Mouse (Mus musculus): Measurements from ENCODE around the gene Tuba1b. TPM values are rescaled to one million over a fixed set of nuclear protein-coding genes. Genes with fewer than 3 reads are reported as not detected.
"Not testable (repeated sequence)": the region's sequence is repeated elsewhere in the genome, so short reads cannot be mapped to it uniquely, and the experiment has no call there.

Tuba1b gene
- polyA plus RNA-seq, 1 experiment from 2014 or later, result 1,411 TPM

DNA sequence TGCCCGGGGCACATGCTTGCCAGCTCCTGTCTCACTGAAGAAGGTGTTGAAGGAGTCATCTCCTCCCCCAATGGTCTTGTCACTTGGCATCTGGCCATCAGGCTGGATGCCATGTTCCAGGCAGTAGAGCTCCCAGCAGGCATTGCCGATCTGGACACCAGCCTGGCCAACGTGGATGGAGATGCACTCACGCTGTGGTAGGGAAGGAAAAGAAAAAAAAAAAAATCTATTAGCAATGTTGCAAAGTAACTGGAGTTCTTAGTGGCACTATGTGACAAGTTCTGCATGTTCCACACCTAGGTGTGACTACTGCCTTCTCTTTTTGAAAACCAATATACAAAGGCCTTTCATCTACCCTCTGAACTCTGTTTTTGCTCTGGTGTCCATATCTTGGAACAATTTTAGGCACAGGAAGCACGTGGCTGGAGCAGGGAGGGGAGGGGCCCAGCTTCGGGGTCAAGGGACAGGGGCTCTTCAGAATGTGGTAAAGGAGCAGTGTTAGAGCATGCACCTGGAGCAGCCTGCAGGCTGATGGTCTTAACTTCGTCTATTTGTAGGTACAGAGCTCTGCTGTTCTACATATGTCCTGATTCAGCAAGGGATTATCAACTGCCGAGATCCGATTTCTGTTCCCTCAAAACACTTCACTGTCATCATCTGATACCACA, 1.2 kb downstream of the Tuba1b start:
- not testable (repeated sequence) for H3K9me3 ChIP-seq; H3K36me3 ChIP-seq; H3K27me3 ChIP-seq; ATAC-seq (ENCODE audit: low FRiP score, low read depth)
- Histone ChIP-seq H3K4me1 (replicated peaks) (peaks cover 36% of the 10 kb centered on the region), H3K27ac (replicated peaks) (peak overlapping the region; percentile 99), H3K9ac (peak overlapping the region; percentile 91), H3K4me2 (peak overlapping the region; percentile 96), H3K4me3 (peak overlapping the region; percentile 81)
- WGBS, result 11% methylated on average over 8 of the region's 9 CpGs

DNA sequence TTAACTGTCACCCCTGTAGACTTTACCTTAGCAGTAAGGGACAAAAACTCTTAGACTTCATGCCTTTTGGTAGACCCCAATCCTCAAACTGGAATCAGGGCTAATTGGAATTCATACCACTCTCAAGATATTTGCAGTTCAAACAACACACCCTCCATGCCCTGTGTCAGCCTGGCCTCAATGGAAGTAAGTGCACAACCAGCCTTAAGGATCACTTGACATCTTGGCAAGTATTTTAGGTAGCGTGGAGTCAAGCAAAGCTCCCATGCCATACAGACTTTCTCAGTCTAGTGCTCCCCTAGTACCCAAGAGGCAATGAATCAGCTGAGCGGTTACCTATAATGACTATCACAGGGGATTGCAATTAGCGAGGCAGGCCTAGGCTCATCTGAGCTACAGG, 3.4 kb downstream of the Tuba1b start:
- H3K9me3 ChIP-seq, result no peaks in the 10 kb centered on the region
- H3K4me3 ChIP-seq, result 0 out of 2 replicates have a peak overlapping the region, but pooled peaks have one; percentile 1
- no peak overlapping the region for H3K9ac ChIP-seq
- H3K4me2 ChIP-seq, result 0 out of 2 replicates have a peak overlapping the region, but pooled peaks have one; percentile 7
- ATAC-seq (ENCODE audit: low FRiP score, low read depth), result no peak
- peaks cover 36% of the 10 kb centered on the region for H3K4me1 ChIP-seq (replicated peaks)
- 77% methylated on average over 3 of the region's 3 CpGs for WGBS
- H3K36me3 ChIP-seq, result 0 out of 2 replicates have a peak, but pooled peaks cover 5% of the 10 kb centered on the region
- H3K27me3 ChIP-seq, result no peaks in the 10 kb centered on the region
- no peak overlapping the region for H3K27ac ChIP-seq (replicated peaks)

DNA sequence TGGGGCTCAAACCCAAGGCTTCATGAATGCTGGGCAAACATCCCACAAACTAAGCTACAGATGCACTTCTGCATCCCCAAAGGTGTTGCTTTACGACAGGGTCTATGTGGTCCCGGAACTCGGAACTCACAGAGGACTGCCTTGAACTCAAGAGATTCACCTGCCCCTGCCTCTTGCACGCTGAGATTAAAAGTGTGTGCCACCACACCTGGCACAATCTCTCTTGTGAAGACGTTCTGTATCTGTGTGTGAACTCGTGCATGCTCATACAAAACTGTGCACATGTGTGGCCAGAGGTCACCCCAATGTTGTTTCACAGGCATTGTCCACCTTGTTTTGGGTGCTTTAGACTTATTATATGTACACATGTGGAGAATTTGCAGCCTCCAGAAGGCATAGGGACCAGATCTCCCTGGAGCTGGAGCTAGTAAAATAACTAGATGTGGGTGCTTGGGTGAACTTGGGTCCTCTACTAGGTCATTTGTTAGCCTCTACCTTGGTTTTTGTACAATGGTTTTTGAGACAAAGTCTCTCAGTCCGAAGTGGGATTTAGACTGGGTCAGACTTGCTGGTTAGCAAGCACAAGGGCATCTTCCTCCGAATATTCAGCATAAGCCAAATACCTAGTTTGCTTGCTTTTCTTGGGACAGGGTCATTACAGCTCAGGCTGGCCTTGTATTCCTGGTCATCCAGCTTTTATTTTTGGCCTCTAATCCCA, 4.2 kb downstream of the Tuba1b start:
- Histone ChIP-seq H3K36me3 (0 out of 2 replicates have a peak, but pooled peaks cover 5% of the 10 kb centered on the region), H3K27ac (replicated peaks) (no peak overlapping the region), H3K9me3 (no peaks in the 10 kb centered on the region), H3K4me3 (no peak overlapping the region), H3K4me1 (replicated peaks) (peaks cover 28% of the 10 kb centered on the region), H3K9ac (no peak overlapping the region), H3K4me2 (no peak overlapping the region), H3K27me3 (no peaks in the 10 kb centered on the region)
- ATAC-seq (ENCODE audit: low FRiP score, low read depth), result no peak
- WGBS, result 53% methylated on average over 8 of the region's 8 CpGs

DNA sequence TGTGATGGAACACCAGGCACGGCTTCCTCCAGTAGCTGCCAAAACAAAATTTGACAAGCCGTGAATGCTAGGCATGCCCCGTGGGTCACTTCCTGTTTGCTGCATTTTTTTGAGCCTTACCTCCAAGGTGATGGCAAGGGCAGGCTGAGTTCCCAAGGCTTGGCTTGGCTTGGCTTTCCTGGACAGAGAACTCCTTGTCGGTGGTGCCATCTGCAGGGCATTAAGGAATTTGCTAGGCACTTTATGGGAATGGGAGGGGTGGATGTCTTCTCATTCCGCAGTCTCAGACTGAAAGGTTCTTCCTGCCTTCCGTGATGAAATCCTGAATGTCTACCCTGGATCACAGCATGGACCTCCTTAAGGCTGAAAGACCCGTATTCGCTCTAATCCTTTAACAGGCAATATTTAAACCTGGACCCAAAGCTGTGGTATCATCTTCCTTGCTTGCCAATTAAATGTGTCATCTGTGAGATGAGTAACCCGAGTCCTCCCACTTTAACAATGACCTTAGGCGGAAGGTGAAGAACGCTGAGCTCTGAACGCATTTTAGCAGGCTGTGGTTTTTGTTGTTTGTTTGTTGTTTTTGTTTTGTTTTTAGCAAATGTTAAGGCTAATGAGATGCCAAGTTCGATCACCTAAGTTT, 5.6 kb downstream of the Tuba1b start:
- ATAC-seq (ENCODE audit: low FRiP score, low read depth), result no peak
- Histone ChIP-seq H3K27me3 (no peaks in the 10 kb centered on the region), H3K4me3 (no peak overlapping the region), H3K9me3 (no peaks in the 10 kb centered on the region), H3K4me1 (replicated peaks) (peaks cover 23% of the 10 kb centered on the region), H3K9ac (0 out of 2 replicates have a peak overlapping the region, but pooled peaks have one; percentile 16), H3K36me3 (0 out of 2 replicates have a peak, but pooled peaks cover 5% of the 10 kb centered on the region), H3K27ac (replicated peaks) (no peak overlapping the region; the same call in 1 of the 2 replicates), H3K4me2 (0 out of 2 replicates have a peak overlapping the region, but pooled peaks have one; percentile 8)
- 17% methylated on average over 13 of the region's 13 CpGs for WGBS

DNA sequence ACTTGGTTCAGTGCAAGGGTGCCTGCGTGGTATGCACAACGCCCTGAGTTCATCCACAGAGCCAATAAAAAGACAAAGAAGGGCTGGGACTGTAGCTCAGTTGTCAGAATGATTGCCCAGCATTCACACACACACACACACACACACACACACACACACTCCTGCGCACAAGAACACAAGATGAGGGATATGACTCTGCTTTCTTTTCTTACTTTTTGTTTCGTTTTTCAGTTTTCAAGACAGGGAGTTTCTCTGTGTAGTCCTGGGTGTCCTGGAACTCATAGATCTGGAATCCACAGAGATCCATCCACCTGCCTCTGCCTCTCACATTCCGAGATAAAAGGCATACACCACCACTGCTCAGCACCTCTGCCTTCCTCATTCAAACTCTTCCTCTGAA, 6.8 kb downstream of the Tuba1b start:
- Histone ChIP-seq H3K4me2 (no peak overlapping the region), H3K9ac (no peak overlapping the region), H3K27me3 (no peaks in the 10 kb centered on the region), H3K4me3 (no peak overlapping the region), H3K36me3 (0 out of 2 replicates have a peak, but pooled peaks cover 5% of the 10 kb centered on the region), H3K4me1 (replicated peaks) (peaks cover 18% of the 10 kb centered on the region), H3K27ac (replicated peaks) (no peak overlapping the region), H3K9me3 (no peaks in the 10 kb centered on the region)
- ATAC-seq (ENCODE audit: low FRiP score, low read depth), result no peak
- 83% methylated on average over 5 of the region's 5 CpGs for WGBS

DNA sequence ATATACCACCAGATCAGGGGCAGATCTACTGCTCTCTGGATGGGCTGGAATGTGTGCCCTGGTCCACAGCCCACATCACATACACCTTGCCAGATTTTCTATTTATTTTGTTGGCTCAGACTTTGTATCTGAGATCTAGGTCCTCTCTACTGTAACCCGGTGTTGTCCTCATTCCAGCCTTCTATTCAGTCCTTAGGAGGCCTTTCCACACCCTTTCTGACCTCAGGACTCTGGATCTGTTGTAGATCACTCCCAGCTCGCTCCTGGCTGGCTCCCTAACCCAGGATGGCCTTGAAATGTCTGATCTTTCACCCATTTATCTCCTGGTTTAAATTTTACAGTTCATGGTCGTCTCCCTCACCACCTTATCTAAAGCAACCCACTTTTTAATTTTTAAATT, 9.7 kb downstream of the Tuba1b start:
- Histone ChIP-seq H3K4me3 (no peak overlapping the region), H3K27ac (replicated peaks) (no peak overlapping the region), H3K9me3 (no peaks in the 10 kb centered on the region), H3K9ac (no peak overlapping the region), H3K27me3 (no peaks in the 10 kb centered on the region), H3K4me1 (replicated peaks) (peaks cover 6% of the 10 kb centered on the region), H3K4me2 (no peak overlapping the region), H3K36me3 (no peaks in the 10 kb centered on the region)
- ATAC-seq (ENCODE audit: low FRiP score, low read depth), result no peak
- 80% methylated on average over 3 of the region's 3 CpGs for WGBS

DNA sequence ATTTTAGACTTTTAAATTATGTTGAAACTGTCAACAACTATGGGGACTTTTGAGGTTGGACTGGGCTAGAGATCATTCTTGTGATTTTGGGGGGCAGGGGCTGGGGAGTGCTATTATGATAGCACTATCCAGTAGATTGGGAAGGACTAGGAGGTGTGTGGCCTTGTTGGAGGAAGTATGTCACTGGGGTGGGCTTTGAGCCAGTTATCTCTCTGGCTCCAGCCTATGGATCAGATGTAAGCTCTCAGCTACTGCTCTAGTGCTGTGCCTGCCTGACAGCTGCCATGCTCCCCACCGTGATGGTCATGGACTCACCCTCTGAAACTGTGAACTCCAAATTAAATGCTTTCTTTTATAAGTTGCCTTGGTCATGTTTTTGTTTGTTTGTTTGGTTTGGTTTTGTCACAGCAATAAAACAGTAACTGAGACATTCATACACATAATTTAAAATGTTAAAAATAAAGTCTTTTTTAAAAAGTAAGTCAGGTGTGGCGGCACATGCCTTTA, 11.3 kb downstream of the Tuba1b start:
- WGBS, result 86% methylated on average over 2 of the region's 2 CpGs
- H3K27me3 ChIP-seq, result no peaks in the 10 kb centered on the region
- no peak overlapping the region for H3K9ac ChIP-seq
- H3K4me3 ChIP-seq, result no peak overlapping the region
- H3K27ac ChIP-seq (replicated peaks), result no peak overlapping the region
- H3K36me3 ChIP-seq, result no peaks in the 10 kb centered on the region
- H3K4me2 ChIP-seq, result no peak overlapping the region
- no peak for ATAC-seq (ENCODE audit: low FRiP score, low read depth)
- no peaks in the 10 kb centered on the region for H3K9me3 ChIP-seq
- H3K4me1 ChIP-seq (replicated peaks), result peaks cover 9% of the 10 kb centered on the region

DNA sequence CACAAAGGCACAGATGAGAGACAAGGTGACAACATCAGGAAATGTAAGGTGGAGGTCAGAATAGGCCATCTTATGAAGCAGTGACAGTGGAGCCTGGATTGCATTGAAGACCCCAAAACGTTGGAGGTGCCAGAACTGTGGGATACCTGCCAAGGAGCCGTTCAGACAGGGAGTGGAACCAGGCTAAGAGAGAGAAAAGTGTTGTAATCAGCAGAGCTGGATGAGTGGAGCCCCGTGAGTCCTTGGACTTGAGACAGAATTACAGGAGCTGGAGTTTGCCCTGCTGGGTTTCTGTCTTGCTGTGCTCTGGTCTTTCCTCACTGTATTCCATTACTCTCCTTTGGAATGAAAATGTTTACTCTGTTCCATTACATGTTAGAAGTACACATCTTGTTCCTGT, 11.8 kb downstream of the Tuba1b start:
- Histone ChIP-seq H3K9me3 (no peaks in the 10 kb centered on the region), H3K4me2 (no peak overlapping the region), H3K27me3 (no peaks in the 10 kb centered on the region), H3K4me3 (no peak overlapping the region), H3K36me3 (no peaks in the 10 kb centered on the region), H3K27ac (replicated peaks) (no peak overlapping the region), H3K9ac (no peak overlapping the region), H3K4me1 (replicated peaks) (peaks cover 9% of the 10 kb centered on the region)
- no peak for ATAC-seq (ENCODE audit: low FRiP score, low read depth)
- 61% methylated on average over 3 of the region's 3 CpGs for WGBS

DNA sequence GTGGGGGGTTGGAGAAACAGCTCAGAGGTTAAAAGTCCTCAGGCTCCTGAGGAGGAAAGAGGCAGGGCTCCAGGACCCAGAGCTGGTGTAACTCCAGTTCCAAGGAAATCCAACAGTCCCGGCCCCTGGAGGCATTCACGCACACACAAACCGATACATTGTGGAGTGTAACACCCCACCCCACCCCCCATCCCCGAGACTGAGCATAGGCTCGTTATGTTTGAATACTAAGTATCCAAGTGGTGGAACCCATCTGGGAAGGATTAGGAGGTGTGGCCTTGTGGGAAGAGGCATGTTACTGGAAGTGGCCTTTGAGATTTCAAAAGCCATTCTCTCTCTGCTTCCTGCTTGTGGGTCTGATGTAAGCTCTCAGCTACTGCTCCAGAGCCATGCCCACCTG, 12.9 kb downstream of the Tuba1b start:
- Histone ChIP-seq H3K9ac (no peak overlapping the region), H3K4me2 (no peak overlapping the region), H3K4me3 (no peak overlapping the region), H3K27ac (replicated peaks) (no peak overlapping the region), H3K9me3 (no peaks in the 10 kb centered on the region), H3K36me3 (no peaks in the 10 kb centered on the region), H3K27me3 (no peaks in the 10 kb centered on the region), H3K4me1 (replicated peaks) (peaks cover 16% of the 10 kb centered on the region)
- ATAC-seq (ENCODE audit: low FRiP score, low read depth), result no peak
- WGBS, result 87% methylated on average over 5 of the region's 5 CpGs

DNA sequence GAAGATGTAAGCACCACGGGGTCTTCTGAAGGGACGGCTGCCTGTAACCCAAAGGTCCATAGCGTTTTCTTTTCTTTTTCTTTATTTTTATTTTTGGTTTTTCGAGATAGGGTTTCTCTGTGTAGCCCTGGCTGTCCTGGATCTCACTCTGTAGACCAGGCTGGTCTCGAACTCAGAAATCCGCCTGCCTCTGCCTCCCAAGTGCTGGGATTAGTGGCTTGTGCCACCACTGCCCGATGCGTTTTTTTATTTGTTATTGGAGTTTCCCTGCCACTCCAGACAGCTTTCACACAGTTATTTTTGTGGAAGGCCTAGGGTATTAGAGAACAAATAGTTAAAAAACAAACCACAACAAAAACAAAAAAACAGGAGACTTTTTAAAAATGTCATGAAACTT, 15.9 kb downstream of the Tuba1b start:
- Histone ChIP-seq H3K9ac (peak overlapping the region; percentile 35; the same call in 1 of the 2 replicates), H3K4me2 (peak overlapping the region; percentile 88), H3K27ac (replicated peaks) (peak overlapping the region; percentile 97), H3K4me3 (peak overlapping the region; percentile 98), H3K4me1 (replicated peaks) (peaks cover 34% of the 10 kb centered on the region)
- H3K36me3 ChIP-seq; ATAC-seq (ENCODE audit: low FRiP score, low read depth); H3K9me3 ChIP-seq; H3K27me3 ChIP-seq: not testable (repeated sequence)
- 24% methylated on average over 8 of the region's 8 CpGs for WGBS

DNA sequence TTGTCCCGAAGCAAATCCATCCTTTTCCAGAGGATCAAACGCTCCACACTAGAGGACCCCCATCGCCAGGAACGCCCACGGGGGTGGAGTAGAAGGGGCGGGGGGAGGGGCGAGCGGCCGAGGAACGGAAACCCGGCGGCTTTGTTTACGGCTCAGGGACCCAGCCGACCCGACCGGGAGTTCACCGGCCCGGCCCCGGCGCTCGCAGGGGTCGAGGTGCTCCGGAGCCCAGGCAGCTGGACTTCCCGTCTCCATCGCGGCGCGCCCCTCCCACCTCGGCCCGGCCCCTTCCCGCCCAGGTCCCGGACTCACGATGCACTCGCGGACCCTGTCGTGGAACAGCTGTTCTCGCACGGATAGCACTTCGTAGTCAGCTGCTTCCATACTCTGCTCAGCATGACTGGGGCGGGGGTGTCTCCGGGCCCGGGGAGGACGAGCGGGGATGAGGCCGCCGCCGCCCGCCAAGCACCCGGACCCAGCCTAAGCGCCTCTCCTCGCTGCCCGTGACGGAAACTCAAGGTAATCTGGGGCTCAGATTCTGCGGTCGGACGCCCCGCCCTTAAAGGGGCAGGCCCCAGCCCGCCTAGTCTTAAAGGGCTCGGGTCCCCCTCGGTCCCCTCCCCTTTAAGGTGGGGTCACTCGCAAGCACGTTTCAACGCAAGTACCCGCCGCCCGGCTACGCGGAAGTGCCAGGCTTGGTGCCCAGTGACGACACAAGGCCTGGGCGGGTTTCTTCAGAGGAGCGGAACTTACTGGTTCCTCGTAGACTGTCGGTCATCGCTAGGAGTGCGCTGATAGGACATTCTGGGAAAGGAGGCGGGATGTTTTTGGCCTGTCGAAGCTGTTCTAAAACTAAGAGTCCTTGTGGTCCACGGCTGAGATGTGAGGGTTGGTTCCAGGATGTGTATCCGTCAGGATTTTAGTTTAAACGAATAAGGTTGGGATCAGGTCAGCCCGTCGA, 16.5 kb downstream of the Tuba1b start, which contains the start of gene Lmbr1l:
Gene Lmbr1l, minus strand, starts transcription at position 694 of the 961 bp plus-strand sequence.
- Histone ChIP-seq H3K4me1 (replicated peaks) (peaks cover 34% of the 10 kb centered on the region), H3K27ac (replicated peaks) (peak within 1 kb of the TSS; percentile 97), H3K9ac (peak within 1 kb of the TSS; percentile 85), H3K9me3 (no peaks in the 10 kb centered on the region), H3K4me2 (peak within 1 kb of the TSS; percentile 88), H3K27me3 (no peaks in the 10 kb centered on the region), H3K36me3 (peaks cover 7% of the 10 kb centered on the region), H3K4me3 (peak within 1 kb of the TSS; percentile 98)
- WGBS, result under 1% methylated on average over 82 of the region's 82 CpGs
- ATAC-seq (ENCODE audit: low FRiP score, low read depth), result peak; percentile 98
